Mouse (Mus musculus) adrenal gland, adult 2 months (tissue): ENCODE data around the gene Zbtb4. TPM values are rescaled to one million over a fixed set of nuclear protein-coding genes. Genes with fewer than 3 reads are reported as not detected.

ENCODE experiments used
- DNase-seq: peaks from one replicate; pipeline ENCODE4 v3.0.0; 2021
- polyA plus RNA-seq: library from polyadenylated mRNA; depleted of rRNA; stranded (reverse); fragments of >200 nt; gene quantifications from 2 replicates; pipeline ENCODE4 v1.2.3, GENCODE M21; 2012
- total RNA-seq, 2 experiments: library from RNA; stranded (reverse); gene quantifications; 2 replicates each; pipeline ENCODE4 v1.2.3; 2021

Gene Zbtb4
- total and polyA plus RNA-seq, 3 experiments = 47.3 to 74.8 (median 73.6) TPM

DNA sequence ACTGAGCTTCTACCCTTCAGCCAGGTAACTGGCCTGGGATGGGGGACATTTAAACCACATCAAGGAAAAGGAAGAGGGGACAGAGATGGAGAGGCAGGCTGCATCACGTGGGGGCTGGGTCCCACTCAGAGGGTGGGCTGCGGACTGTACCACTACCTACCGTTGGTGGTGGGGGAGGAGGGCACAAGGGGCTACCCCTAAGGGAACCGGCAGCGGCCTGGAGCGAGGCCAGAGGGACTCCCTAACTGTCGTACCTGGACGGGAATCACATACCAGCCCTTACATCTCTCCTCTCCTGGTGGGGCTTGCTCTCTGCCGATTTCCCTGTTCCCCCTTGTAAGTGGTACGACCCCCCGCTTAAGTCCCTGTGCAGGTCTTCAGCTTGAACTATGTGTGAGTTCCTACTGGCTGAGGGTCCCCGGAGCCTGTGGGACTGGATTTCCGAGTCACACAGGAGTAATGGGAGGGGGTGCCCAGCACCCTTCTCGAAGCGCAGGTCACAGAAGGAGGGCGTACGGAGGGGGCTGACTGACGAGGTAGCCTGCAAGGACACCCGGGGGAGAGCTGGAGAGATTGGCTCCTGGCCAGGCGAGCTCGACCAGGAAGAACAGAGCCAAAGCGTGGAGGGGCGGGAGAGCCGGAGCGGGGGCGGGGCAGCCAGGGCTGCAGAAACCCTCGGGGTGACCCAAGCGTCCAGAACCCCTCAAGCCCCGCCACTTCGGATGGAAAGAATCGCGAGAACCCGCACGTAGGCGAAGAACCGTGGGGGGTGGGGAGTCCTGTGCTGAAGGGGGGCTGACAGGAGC is 34.9 kb downstream of the Zbtb4 start:
- DNase-seq = peak; percentile 55

DNA sequence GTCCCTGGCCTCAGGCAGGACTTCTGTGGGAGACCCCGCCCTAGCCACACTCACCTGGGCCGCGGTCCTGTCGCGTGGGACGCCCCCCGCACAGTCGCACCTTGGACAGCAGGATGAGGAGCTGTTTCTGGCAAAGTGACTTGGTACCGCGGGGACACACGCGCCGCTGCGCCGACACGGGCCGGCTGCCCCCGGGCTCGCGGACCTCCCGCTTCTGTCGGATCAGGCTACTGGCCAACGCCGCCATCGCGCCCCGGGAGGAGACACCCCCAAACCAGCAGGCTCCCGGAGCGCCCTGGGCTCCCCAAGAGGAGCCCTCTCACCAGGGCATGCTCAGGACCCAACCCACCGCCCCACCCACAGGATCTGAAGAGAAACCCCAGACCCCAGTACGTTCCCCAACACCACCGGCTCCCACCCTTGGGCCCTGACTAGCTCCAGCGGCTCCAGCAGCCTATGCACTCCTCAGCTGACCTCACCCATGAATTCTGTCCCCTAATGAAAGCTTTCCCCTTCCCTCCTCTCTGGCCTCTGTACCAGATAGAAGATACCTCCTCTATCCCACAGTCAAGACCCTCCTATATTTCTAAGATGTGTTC is 35.8 kb downstream of the Zbtb4 start, which contains the start of gene Fgf11:
Fgf11 (minus strand) TSS at position 479 of the 599 bp plus-strand sequence.
- DNase-seq = no peak

- DNase-seq = peak; percentile 95
These were observed 37.0 kb downstream of the Zbtb4 start for GRCm38 (mm10) chr11:69802648-69803105.

DNA sequence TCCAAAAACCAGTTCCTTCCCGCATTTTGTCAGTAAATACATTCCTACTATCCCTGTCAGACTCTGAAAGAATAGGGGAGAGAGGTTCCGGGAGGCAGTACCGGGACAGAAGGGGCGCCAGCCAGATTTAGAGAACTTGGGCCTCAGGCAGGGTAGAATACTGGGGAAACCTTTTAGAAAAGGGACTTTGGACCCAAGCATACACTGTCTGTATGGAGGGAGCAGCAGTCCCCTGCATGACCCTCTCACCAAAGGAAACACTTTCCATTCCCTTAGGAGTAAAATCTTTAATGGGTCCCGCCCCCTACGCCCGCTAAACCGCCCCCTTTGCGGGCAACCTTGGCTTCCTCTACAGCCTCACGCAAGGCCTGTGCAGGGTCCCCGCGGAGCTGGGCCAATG is 37.6 kb downstream of the Zbtb4 start:
- DNase-seq = no peak

- DNase-seq = peak; percentile 92
These were observed 38.3 kb downstream of the Zbtb4 start for GRCm38 (mm10) chr11:69803786-69804651.

GRCm38 (mm10) chr11:69804652-69804940 is 38.9 kb downstream of the Zbtb4 start:
- no peak for DNase-seq

DNA sequence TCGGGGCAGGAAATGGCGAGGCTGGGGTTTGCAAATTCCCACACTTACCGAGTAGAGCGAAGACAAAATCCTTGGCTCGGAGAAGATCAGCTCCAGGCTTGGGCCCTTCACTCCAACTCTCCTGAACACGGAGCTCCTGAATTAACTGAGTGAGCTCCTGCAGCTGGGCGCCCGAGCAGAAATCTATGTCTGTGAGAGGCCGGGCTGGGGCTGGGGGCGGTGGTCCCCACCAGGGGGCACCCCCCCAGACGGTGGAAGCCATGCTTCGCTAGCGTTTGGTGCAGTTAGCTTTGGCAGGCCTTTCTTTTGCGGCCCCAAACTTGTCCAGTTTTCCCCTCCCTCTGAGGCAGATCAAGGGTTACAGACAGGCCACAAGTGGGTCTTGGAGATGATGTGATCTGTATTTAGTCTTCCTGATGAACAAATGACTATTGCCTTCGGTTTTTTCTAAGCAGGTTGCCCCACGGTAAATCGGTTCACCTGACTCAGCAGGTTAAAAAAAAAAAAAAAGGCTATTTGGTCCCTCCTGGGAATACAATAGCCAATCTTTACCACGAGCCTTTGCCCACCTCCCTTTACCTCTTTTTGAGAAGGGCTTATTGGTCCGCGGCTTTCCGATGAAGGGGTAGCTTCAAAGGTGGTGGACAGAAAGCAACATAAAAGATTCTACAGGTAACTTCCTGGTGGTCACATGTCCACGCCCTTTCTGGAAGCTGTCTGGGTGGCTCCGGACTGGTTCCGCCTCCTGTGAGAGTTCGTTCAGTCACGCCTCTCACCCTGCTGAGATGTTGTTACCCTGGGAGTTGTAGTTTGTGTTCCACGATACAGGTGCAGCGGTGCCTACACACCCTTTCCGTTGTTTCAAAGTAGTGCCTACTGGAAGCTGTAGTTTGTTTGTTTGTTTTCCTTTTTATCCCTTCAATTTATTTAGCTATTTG is 39.5 kb downstream of the Zbtb4 start, which contains the start of gene Tmem102:
Tmem102 (minus strand) TSS at position 653 of the 938 bp plus-strand sequence.
- no peak for DNase-seq

DNA sequence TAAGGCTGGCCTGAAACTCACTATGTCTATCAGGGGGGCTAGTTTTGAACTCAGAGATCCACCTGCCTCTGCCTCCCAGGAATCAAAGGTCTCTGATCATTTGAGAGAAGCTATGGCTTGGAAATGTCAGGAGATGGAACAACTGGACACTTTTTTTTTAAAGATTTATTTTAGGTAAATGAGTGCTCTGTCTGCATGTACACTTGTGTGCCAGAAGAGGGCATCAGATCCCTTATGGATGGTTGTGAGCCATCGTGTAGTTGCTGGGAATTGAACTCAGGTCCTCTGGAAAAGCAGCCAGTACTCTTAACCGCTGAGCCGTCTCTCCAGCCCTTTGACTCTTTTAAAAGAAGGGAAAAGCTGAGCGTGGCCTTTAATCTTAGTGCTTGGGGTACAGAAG is 40.7 kb downstream of the Zbtb4 start:
- no peak for DNase-seq

DNA sequence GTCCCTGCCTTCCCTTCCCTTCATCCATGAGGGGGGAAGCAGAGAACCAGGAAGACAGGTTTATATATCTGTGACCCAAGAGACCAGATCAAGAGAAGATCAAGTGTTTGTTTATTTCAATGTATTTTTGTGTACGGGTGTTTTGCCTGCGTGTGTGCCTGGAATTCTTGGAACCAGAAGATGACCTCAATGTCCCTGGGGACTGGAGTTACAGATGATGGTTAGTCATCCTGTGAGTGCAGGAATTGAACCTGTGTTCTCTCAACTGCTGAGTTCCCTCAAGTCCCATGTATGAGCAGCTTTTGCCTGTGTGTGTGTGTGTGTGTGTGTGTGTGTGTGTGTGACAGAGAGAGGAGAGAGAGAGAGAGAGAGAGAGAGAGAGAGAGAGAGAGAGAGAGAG is 41.9 kb downstream of the Zbtb4 start:
- DNase-seq = no peak

DNA sequence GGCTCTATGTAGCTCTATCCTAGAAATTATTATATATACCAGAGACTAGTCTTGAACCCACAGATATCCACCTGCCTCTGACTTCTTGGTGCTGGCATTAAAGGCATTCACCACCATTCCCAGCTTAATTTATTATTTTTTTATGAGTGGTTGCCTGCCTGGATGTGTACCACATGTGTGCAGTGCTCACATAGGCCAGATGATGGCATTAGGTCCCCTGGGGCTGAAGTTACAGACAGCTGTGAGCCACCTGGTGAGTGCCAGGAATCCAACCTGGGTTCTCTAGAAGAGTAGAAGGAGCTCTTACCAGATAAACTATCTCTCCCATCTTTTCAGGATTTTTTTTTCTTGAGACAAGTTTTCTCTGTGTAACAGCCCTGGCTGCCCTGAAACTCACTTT is 44.6 kb downstream of the Zbtb4 start:
- no peak for DNase-seq

DNA sequence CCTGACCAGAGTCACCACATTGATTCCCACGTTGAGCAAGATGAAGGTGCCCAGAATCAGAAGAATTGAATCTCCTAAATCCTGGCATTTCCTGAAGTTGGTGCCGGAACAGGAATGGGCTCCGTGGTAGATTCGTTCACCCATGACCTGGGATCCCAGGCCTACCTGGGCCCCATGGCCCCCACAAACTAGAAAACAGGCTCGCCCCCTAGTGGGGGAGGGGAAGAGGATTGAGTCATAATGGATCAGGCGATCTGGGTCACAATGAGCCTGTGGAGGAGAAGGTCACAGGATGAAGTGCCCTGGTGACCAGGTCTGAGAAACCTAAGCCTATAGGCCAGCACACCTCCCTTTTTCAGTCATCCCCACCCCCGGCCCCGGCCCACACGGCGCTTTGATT is 49.4 kb downstream of the Zbtb4 start, which contains the start of gene Gm39566:
Gm39566 (minus strand) TSS at position 144 of the 400 bp plus-strand sequence.
- no peak for DNase-seq

GRCm38 (mm10) chr11:69816520-69816919 is 50.8 kb downstream of the Zbtb4 start:
- no peak for DNase-seq

- DNase-seq = no peak
These were observed 52.7 kb downstream of the Zbtb4 start, which contains the start of gene Spem2 for GRCm38 (mm10) chr11:69818365-69818764. TSS of gene Spem2 (minus strand) at chr11:69818465.

- DNase-seq = no peak
These were observed 53.2 kb downstream of the Zbtb4 start for GRCm38 (mm10) chr11:69818871-69819270.

GRCm38 (mm10) chr11:69822080-69822479 is 56.4 kb downstream of the Zbtb4 start, which contains the start of gene Spem1:
TSS of gene Spem1 (minus strand) at chr11:69822180.
- DNase-seq = no peak

DNA sequence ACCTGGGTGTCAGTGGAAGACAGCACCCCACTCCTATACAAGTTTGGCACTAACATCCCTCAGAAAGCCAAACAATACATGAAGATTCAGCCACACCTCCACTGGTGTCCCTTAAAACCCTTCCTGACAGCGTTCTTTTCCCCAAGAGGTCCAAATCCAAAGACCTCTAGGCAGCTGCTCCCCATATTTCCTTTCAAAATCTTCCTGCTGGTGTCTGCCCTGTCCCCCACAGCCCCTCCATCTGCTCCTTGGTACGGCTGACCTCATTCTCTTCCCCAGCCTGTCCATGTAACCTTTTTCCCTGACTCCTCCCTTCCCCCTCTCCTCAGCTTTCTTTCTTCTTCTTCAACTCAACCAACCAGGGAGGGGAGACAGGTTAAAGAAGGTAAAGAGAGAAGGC is 57.7 kb downstream of the Zbtb4 start:
- no peak for DNase-seq

GRCm38 (mm10) chr11:69828832-69829231 is 63.1 kb downstream of the Zbtb4 start:
- no peak for DNase-seq

DNA sequence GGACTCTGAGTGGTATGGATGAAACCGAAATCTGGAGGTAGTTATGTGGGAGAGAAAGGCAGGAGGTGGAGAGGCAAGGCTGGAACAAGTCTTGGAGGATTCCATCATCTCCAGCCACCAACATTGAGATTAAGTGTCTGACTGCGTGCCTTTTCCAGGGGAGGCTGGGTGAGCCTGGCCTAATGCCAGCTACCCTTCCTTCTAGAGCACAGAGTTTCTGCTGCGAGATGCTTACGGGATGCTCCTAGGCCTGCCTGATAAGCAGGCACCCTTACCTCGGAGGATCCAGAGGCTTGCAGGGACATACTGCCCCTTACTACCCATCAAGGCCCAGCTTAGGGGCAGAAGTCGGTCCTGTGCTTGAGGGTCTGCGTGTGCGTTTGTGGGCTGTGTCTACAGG is 67.8 kb downstream of the Zbtb4 start:
- DNase-seq = no peak
